Mouse (Mus musculus) testis, postnatal 10 days (tissue): ENCODE measurements around the gene Oit1.

Experiments used
- DNase-seq: peaks from one replicate; pipeline ENCODE4 v3.0.0; 2021; ENCODE audit warnings: low spot score

Gene Oit1

GRCm38 (mm10) chr14:8335947-8336346 is 42.6 kb downstream of the Oit1 start:
- DNase-seq = peak; percentile 56

DNA sequence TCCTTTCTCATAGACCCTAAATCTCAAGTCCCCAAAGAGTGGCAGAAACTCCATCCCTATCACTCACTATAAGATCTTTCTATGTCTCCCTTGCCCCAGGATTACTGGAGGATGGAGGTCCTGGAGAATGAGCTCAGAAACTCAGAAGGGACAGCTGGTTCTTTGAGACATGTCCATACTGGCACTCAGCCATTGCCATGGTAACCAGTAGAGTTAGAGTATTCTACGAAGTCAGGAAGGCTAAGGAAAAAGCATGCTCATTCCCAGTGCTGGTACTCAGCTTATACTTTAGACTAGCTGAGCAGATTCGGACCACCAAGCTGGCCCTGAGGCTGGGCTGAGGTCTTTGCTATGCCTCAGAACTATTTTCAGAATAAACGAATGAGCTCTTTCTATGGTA is 44.0 kb downstream of the Oit1 start:
- DNase-seq = no peak

- no peak for DNase-seq
Observed at GRCm38 (mm10) chr14:8332314-8333252, 46.0 kb downstream of the Oit1 start.

GRCm38 (mm10) chr14:8331307-8331905 is 47.1 kb downstream of the Oit1 start:
- no peak for DNase-seq

- DNase-seq = no peak
Observed at GRCm38 (mm10) chr14:8330390-8330789, 48.2 kb downstream of the Oit1 start.

DNA sequence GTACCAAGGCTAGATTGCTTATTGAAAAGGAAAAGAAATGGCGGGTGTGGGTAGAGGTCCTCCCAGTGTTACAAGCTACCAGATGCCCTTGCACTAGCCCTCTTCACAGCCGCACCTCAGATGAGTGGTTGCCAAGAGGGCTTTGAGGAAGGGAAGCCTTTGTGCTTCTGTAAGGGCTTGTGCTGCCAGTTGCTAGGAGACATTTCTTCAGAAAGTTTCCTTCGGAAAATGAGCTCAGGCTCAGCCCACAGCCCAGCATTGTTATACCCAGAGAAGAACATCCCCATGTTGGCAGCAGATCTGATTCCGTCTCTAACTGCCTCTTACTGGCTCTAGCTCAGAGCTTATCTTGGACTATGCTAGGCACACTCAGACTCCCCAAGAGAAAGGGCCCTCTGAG is 49.0 kb downstream of the Oit1 start:
- no peak for DNase-seq

DNA sequence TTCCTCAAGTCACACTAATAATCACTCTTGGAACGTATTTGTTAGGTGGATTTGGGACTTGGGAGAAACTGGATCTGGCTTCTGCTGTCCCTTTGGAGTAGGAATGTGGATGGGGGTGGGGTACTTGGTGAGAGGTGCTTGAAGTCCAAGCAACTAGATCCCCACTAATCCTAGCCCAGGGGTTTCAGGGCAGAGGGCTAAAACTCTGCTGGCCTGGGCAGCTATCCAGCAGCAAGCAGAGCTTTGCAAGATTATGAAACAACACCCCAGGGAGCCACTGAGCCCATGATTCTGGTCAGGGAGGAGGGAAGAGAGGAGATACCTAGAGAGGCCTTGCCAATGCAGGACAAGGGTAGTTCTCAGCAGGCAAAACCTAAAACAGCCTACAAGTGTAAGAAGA is 51.2 kb downstream of the Oit1 start:
- DNase-seq = no peak

GRCm38 (mm10) chr14:8326961-8327360 is 51.6 kb downstream of the Oit1 start:
- no peak for DNase-seq

- no peak for DNase-seq
Observed at GRCm38 (mm10) chr14:8325746-8326145, 52.8 kb downstream of the Oit1 start.

GRCm38 (mm10) chr14:8320528-8320927 is 58.0 kb downstream of the Oit1 start:
- no peak for DNase-seq

- no peak for DNase-seq
Observed at GRCm38 (mm10) chr14:8317194-8318097, 61.1 kb downstream of the Oit1 start, which contains the start of gene Fam107a. TSS of gene Fam107a (minus strand) at chr14:8318023.

GRCm38 (mm10) chr14:8316366-8317193 is 62.0 kb downstream of the Oit1 start:
- DNase-seq = no peak

DNA sequence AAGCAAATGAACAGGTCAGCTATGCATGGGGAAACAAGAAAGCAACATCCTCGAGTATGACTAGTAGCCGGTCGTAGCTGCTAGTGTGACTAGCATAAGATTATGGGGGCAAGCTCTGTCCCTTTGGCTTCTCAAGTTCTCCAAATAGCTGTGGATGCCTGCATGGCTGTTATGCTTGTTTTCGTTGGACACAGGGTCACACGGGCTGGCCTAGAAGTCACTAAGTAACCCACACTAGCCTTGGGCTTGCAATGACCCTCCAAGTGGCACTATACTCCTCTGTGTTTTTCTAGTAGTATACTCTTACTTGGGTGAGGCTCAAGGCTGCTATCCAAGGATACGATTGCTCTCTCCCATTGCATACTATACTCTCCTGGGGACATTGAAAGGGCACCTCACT is 63.4 kb downstream of the Oit1 start:
- DNase-seq = no peak

DNA sequence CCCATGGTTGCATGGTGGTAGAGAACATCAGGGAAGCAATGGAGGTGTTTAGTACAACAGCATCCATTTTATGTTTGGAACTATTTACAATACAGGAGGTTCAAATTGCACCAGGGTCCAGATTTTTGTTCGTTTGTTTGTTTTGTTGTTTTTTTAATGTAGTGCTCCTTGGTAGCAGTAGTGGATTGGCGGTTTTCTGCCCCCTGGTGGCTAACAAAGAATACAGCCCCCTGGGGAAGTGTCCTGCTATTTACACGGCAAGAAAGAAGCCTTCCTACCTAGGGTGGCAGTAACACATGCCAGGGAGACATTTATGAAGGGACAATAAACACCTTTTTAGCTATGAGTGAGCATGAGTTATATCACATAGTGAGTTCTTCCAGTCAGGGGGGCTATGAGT is 64.0 kb downstream of the Oit1 start:
- DNase-seq = peak; percentile 63

- DNase-seq = no peak
Observed at GRCm38 (mm10) chr14:8313877-8314276, 64.7 kb downstream of the Oit1 start.

DNA sequence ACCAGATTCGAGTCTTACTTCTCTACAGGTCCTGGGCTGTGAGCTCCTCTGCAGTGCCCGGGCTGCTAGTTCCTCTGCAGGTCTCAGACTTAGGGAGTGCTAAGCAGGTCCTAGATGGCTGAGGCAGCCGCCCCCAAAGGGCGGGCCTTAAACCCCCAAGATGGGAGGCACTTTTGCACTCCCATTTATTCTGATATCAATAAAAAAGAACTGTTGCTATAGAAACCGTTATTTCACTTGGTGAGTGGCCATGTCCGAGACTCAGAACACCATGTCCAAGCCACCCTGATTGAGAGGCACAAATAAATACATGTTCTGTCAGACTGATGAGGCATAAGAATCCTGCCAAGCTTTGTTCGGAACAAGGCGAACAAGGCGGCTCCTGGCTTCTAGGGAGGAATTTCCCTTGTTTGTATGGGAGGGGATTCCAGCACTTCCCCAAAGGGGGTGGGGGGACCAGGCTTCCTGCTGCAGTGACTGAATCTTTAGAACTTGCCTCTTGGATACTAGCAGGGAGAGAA is 68.9 kb downstream of the Oit1 start:
- no peak for DNase-seq

DNA sequence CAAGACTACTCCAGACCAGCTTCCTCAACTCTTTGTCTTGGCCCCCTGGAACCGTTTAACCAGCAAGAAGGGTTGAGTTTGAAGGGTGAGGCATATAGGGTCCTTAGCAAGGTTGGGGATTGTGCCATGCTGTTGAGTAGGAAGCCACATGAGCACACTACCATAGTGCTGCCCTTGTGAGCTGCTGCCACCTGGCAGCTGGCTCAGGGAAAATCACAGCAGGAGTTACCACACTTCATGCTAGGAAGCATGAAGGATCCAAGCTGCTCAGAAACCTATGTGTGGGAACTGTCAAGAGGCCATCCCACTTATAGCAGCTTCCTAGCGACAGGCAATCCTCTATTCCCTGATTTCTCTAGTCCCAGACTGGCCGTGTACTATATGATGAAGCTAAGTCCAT is 69.9 kb downstream of the Oit1 start:
- no peak for DNase-seq

- DNase-seq = no peak
Observed at GRCm38 (mm10) chr14:8306884-8307283, 71.7 kb downstream of the Oit1 start.

- no peak for DNase-seq
Observed at GRCm38 (mm10) chr14:8305014-8305413, 73.5 kb downstream of the Oit1 start.

- no peak for DNase-seq
Observed at GRCm38 (mm10) chr14:8304082-8304481, 74.5 kb downstream of the Oit1 start.

GRCm38 (mm10) chr14:8302687-8303086 is 75.9 kb downstream of the Oit1 start:
- DNase-seq = no peak
